Mouse (Mus musculus): ENCODE measurements around the gene Kirrel2. TPM values are rescaled to one million over a fixed set of nuclear protein-coding genes. Genes with fewer than 3 reads are reported as not detected.

The Kirrel2 gene
- polyA plus RNA-seq, 1 experiment from 2014 or later = not detected

- no peak overlapping the region for H3K9ac ChIP-seq
- no peak overlapping the region for H3K4me3 ChIP-seq
- H3K4me2 ChIP-seq = no peak overlapping the region
- WGBS = 62% methylated on average over 4 of the region's 4 CpGs
- no peak overlapping the region for H3K27ac ChIP-seq
- ATAC-seq (ENCODE audit: borderline replicate concordance, extremely low read depth, low FRiP score, low TSS enrichment) = no peak
- H3K36me3 ChIP-seq = no peaks in the 10 kb centered on the region
- no peaks in the 10 kb centered on the region for H3K9me3 ChIP-seq
- no peaks in the 10 kb centered on the region for H3K4me1 ChIP-seq
- no peaks in the 10 kb centered on the region for H3K27me3 ChIP-seq
Measured at GRCm38 (mm10) chr7:30402343-30402742, 55.1 kb downstream of the Kirrel2 start.

GRCm38 (mm10) chr7:30399671-30400070 is 57.8 kb downstream of the Kirrel2 start:
- Histone ChIP-seq H3K9me3 (no peaks in the 10 kb centered on the region), H3K27me3 (no peaks in the 10 kb centered on the region), H3K36me3 (no peaks in the 10 kb centered on the region), H3K4me3 (no peak overlapping the region), H3K9ac (no peak overlapping the region), H3K4me2 (no peak overlapping the region), H3K27ac (no peak overlapping the region), H3K4me1 (no peaks in the 10 kb centered on the region)
- WGBS = 58% methylated on average over 7 of the region's 7 CpGs
- ATAC-seq (ENCODE audit: borderline replicate concordance, extremely low read depth, low FRiP score, low TSS enrichment) = no peak

Other genes starting within 250 kb of the Kirrel2 start
- 148 and 156 TPM in 2 replicates for gene Polr2i, start 225.7 kb downstream of the Kirrel2 start, polyA plus RNA-seq (2015; fragmentation: Nextera tagmentation; extraction: Ambion mirVana)
- gene Tbcb, start 225.4 kb downstream of the Kirrel2 start, polyA plus RNA-seq (2015; fragmentation: Nextera tagmentation; extraction: Ambion mirVana) = 168 and 180 TPM in 2 replicates
- gene Ovol3, start 222.0 kb downstream of the Kirrel2 start, polyA plus RNA-seq (2015; fragmentation: Nextera tagmentation; extraction: Ambion mirVana) = not detected in 2 replicates
- gene Thap8, start 177.6 kb downstream of the Kirrel2 start, polyA plus RNA-seq (2015; fragmentation: Nextera tagmentation; extraction: Ambion mirVana) = 0.50 and 0.64 TPM in 2 replicates
- gene Wdr62, start 177.3 kb downstream of the Kirrel2 start, polyA plus RNA-seq (2015; fragmentation: Nextera tagmentation; extraction: Ambion mirVana) = 10.7 and 11.5 TPM in 2 replicates
- gene Clip3, start 166.0 kb downstream of the Kirrel2 start, polyA plus RNA-seq (2015; fragmentation: Nextera tagmentation; extraction: Ambion mirVana) = 18.6 and 18.8 TPM in 2 replicates
- gene Alkbh6, start 149.0 kb downstream of the Kirrel2 start, polyA plus RNA-seq (2015; fragmentation: Nextera tagmentation; extraction: Ambion mirVana) = 76.6 and 78.7 TPM in 2 replicates
- gene Syne4, start 142.9 kb downstream of the Kirrel2 start, polyA plus RNA-seq (2015; fragmentation: Nextera tagmentation; extraction: Ambion mirVana) = 25.1 and 29.5 TPM in 2 replicates
- 1.9 TPM in 1 of 2 replicates, not detected in the other for gene E130208F15Rik, start 135.9 kb downstream of the Kirrel2 start, polyA plus RNA-seq (2015; fragmentation: Nextera tagmentation; extraction: Ambion mirVana)
- 18.2 and 19.5 TPM in 2 replicates for gene Sdhaf1, start 133.8 kb downstream of the Kirrel2 start, polyA plus RNA-seq (2015; fragmentation: Nextera tagmentation; extraction: Ambion mirVana)
- 4.2 TPM in 2 replicates for gene Lrfn3, start 94.9 kb downstream of the Kirrel2 start, polyA plus RNA-seq (2015; fragmentation: Nextera tagmentation; extraction: Ambion mirVana)
- 50.8 and 56.1 TPM in 2 replicates for gene Tyrobp, start 43.9 kb downstream of the Kirrel2 start, polyA plus RNA-seq (2015; fragmentation: Nextera tagmentation; extraction: Ambion mirVana)
- 0.70 and 2.3 TPM in 2 replicates for gene Hcst, start 37.8 kb downstream of the Kirrel2 start, polyA plus RNA-seq (2015; fragmentation: Nextera tagmentation; extraction: Ambion mirVana)
- gene Nfkbid, start 36.0 kb downstream of the Kirrel2 start, polyA plus RNA-seq (2015; fragmentation: Nextera tagmentation; extraction: Ambion mirVana) = 1.5 and 2.1 TPM in 2 replicates
- gene Aplp1, start 12.2 kb downstream of the Kirrel2 start, polyA plus RNA-seq (2015; fragmentation: Nextera tagmentation; extraction: Ambion mirVana) = 23.9 and 24.4 TPM in 2 replicates
- gene Nphs1, start 625 bp upstream of the Kirrel2 start, polyA plus RNA-seq (2015; fragmentation: Nextera tagmentation; extraction: Ambion mirVana) = 0.08 TPM in 1 of 2 replicates, not detected in the other
- 0.25 and 0.44 TPM in 2 replicates for gene Prodh2, start 35.9 kb upstream of the Kirrel2 start, polyA plus RNA-seq (2015; fragmentation: Nextera tagmentation; extraction: Ambion mirVana)
- 7.7 and 9.3 TPM in 2 replicates for gene Arhgap33, start 77.4 kb upstream of the Kirrel2 start, polyA plus RNA-seq (2015; fragmentation: Nextera tagmentation; extraction: Ambion mirVana)
- gene Hspb6, start 94.5 kb upstream of the Kirrel2 start, polyA plus RNA-seq (2015; fragmentation: Nextera tagmentation; extraction: Ambion mirVana) = 32.1 and 33.6 TPM in 2 replicates
- 13.2 and 18.3 TPM in 2 replicates for gene Proser3, start 94.6 kb upstream of the Kirrel2 start, polyA plus RNA-seq (2015; fragmentation: Nextera tagmentation; extraction: Ambion mirVana)
- gene Lin37, start 102.1 kb upstream of the Kirrel2 start, polyA plus RNA-seq (2015; fragmentation: Nextera tagmentation; extraction: Ambion mirVana) = 36.0 and 38.8 TPM in 2 replicates
- gene U2af1l4, start 105.6 kb upstream of the Kirrel2 start, polyA plus RNA-seq (2015; fragmentation: Nextera tagmentation; extraction: Ambion mirVana) = 99.0 TPM in 2 replicates
- 13.0 and 15.1 TPM in 2 replicates for gene Gm49396, start 105.7 kb upstream of the Kirrel2 start, polyA plus RNA-seq (2015; fragmentation: Nextera tagmentation; extraction: Ambion mirVana)
- 119 and 124 TPM in 2 replicates for gene Psenen, start 105.9 kb upstream of the Kirrel2 start, polyA plus RNA-seq (2015; fragmentation: Nextera tagmentation; extraction: Ambion mirVana)
- gene Igflr1, start 107.7 kb upstream of the Kirrel2 start, polyA plus RNA-seq (2015; fragmentation: Nextera tagmentation; extraction: Ambion mirVana) = 4.6 and 5.0 TPM in 2 replicates
- gene Kmt2b, start 131.0 kb upstream of the Kirrel2 start, polyA plus RNA-seq (2015; fragmentation: Nextera tagmentation; extraction: Ambion mirVana) = 8.4 and 10.0 TPM in 2 replicates
- gene Zbtb32, start 141.2 kb upstream of the Kirrel2 start, polyA plus RNA-seq (2015; fragmentation: Nextera tagmentation; extraction: Ambion mirVana) = 2.3 and 3.7 TPM in 2 replicates
- 0.88 and 1.4 TPM in 2 replicates for gene Upk1a, start 155.2 kb upstream of the Kirrel2 start, polyA plus RNA-seq (2015; fragmentation: Nextera tagmentation; extraction: Ambion mirVana)
- 867 and 890 TPM in 2 replicates for gene Cox6b1, start 168.5 kb upstream of the Kirrel2 start, polyA plus RNA-seq (2015; fragmentation: Nextera tagmentation; extraction: Ambion mirVana)
- not detected in 2 replicates for gene Etv2, start 178.2 kb upstream of the Kirrel2 start, polyA plus RNA-seq (2015; fragmentation: Nextera tagmentation; extraction: Ambion mirVana)
- gene Rbm42, start 192.6 kb upstream of the Kirrel2 start, polyA plus RNA-seq (2015; fragmentation: Nextera tagmentation; extraction: Ambion mirVana) = 126 and 130 TPM in 2 replicates
- gene Haus5, start 207.3 kb upstream of the Kirrel2 start, polyA plus RNA-seq (2015; fragmentation: Nextera tagmentation; extraction: Ambion mirVana) = 61.9 and 62.6 TPM in 2 replicates
- not detected in 2 replicates for gene Pmis2, start 213.9 kb upstream of the Kirrel2 start, polyA plus RNA-seq (2015; fragmentation: Nextera tagmentation; extraction: Ambion mirVana)
- gene 2200002J24Rik, start 241.2 kb upstream of the Kirrel2 start, polyA plus RNA-seq (2015; fragmentation: Nextera tagmentation; extraction: Ambion mirVana) = 0.96 TPM in 1 of 2 replicates, not detected in the other